Mouse (Mus musculus) C2C12 (cell line): ENCODE measurements around the gene Scnn1g. TPM values are rescaled to one million over a fixed set of nuclear protein-coding genes. Genes with fewer than 3 reads are reported as not detected.

Experiments
- H3K27me3 ChIP-seq: one replicate; pipeline ENCODE4 v1.6.1; 2011; ENCODE audit not compliant: control insufficient read depth, insufficient read depth, insufficient read length
- H3K36me3 ChIP-seq: one replicate; pipeline ENCODE4 v1.6.1; 2011; ENCODE audit not compliant: control insufficient read depth, insufficient read depth
- H3K4me3 ChIP-seq: one replicate; pipeline ENCODE4 v1.5.1; 2011; ENCODE audit warnings: mild to moderate bottlenecking, control low read depth; ENCODE audit not compliant: poor library complexity, insufficient read depth, severe bottlenecking
- H3K79me2 ChIP-seq: one replicate; pipeline ENCODE4 v1.6.1; 2011; ENCODE audit not compliant: control insufficient read depth, insufficient read depth
- H3K79me3 ChIP-seq: one replicate; pipeline ENCODE4 v1.6.1; 2011; ENCODE audit warnings: low read depth, control low read depth
- H3ac ChIP-seq: one replicate; pipeline ENCODE3; 2011; ENCODE audit warnings: low read depth; ENCODE audit not compliant: control insufficient read depth, insufficient read length
- CEBPB ChIP-seq: IDR thresholded peaks from one replicate; pipeline ENCODE4 v1.6.1; 2011; ENCODE audit warnings: low read depth, mild to moderate bottlenecking, control low read depth, moderate library complexity
- CTCF ChIP-seq: IDR thresholded peaks from one replicate; pipeline ENCODE4 v1.5.1; 2011; ENCODE audit not compliant: control insufficient read depth, insufficient read depth, insufficient read length
- FOSL1 ChIP-seq: IDR thresholded peaks from one replicate; pipeline ENCODE4 v1.8.0; 2011; ENCODE audit warnings: mild to moderate bottlenecking, low read length; ENCODE audit not compliant: poor library complexity, insufficient read depth, severe bottlenecking
- MAX ChIP-seq: IDR thresholded peaks from one replicate; pipeline ENCODE4 v1.6.1; 2011; ENCODE audit warnings: mild to moderate bottlenecking, control low read depth
- MYOD1 ChIP-seq: IDR thresholded peaks from one replicate; pipeline ENCODE4 v1.6.1; 2011; ENCODE audit warnings: low read depth; ENCODE audit not compliant: control insufficient read depth, insufficient read length
- MYOG ChIP-seq: IDR thresholded peaks from one replicate; pipeline ENCODE4 v1.6.1; 2011; ENCODE audit not compliant: control insufficient read depth, insufficient read length; ENCODE audit errors: extremely low read depth
- USF1 ChIP-seq: IDR thresholded peaks from one replicate; pipeline ENCODE4 v1.6.1; 2011; ENCODE audit warnings: low read depth, mild to moderate bottlenecking, control low read depth, moderate library complexity
- polyA plus RNA-seq: library from polyadenylated mRNA; unstranded; fragments of >200 nt; fragmentation: generic; extraction: Trizol; gene quantifications from one replicate; pipeline ENCODE4 v1.2.1, GENCODE M21; 2012; ENCODE audit warnings: missing spikeins

Scnn1g gene
- polyA plus RNA-seq, 1 experiment: not detected

GRCm38 (mm10) chr7:121778980-121779379 lies 44.7 kb downstream of the Scnn1g start:
- Histone ChIP-seq H3ac (no peak overlapping the region), H3K4me3 (no peak overlapping the region), H3K79me2 (no peaks in the 10 kb centered on the region), H3K36me3 (no peaks in the 10 kb centered on the region), H3K79me3 (no peaks in the 10 kb centered on the region), H3K27me3 (no peaks in the 10 kb centered on the region)
- TF ChIP-seq CTCF (no peak), MYOG (no peak), USF1 (no peak), FOSL1 (no peak), CEBPB (no peak), MYOD1 (no peak), MAX (no peak)

- no peak for TF ChIP-seq CEBPB
- no peak for TF ChIP-seq MYOG
- TF ChIP-seq MAX: no peak
- TF ChIP-seq MYOD1: no peak
- no peak for TF ChIP-seq FOSL1
- TF ChIP-seq CTCF: no peak
- no peak for TF ChIP-seq USF1
- no peak overlapping the region for H3ac ChIP-seq
- no peaks in the 10 kb centered on the region for H3K36me3 ChIP-seq
- no peaks in the 10 kb centered on the region for H3K79me2 ChIP-seq
- H3K4me3 ChIP-seq: no peak overlapping the region
- no peaks in the 10 kb centered on the region for H3K27me3 ChIP-seq
- H3K79me3 ChIP-seq: no peaks in the 10 kb centered on the region
Measured at GRCm38 (mm10) chr7:121779409-121779808, 45.1 kb downstream of the Scnn1g start.

- H3ac ChIP-seq: no peak overlapping the region
- TF ChIP-seq MAX: no peak
- no peak for TF ChIP-seq USF1
- no peak for TF ChIP-seq FOSL1
- no peak for TF ChIP-seq MYOG
- no peak for TF ChIP-seq MYOD1
- no peak for TF ChIP-seq CTCF
- TF ChIP-seq CEBPB: no peak
Measured at GRCm38 (mm10) chr7:121782188-121782909, 48.1 kb downstream of the Scnn1g start.

GRCm38 (mm10) chr7:121785651-121786228 lies 51.5 kb downstream of the Scnn1g start:
- TF ChIP-seq CTCF (no peak), MAX (no peak), MYOG (no peak), CEBPB (no peak), FOSL1 (no peak), USF1 (no peak), MYOD1 (no peak)

More at GRCm38 (mm10) chr7:121782188-121782909, 48.1 kb downstream of the Scnn1g start:
- H3K4me3 ChIP-seq: no peak overlapping the region
- H3K27me3 ChIP-seq: no peaks in the 10 kb centered on the region
- no peaks in the 10 kb centered on the region for H3K79me2 ChIP-seq
- no peaks in the 10 kb centered on the region for H3K79me3 ChIP-seq
- H3K36me3 ChIP-seq: no peaks in the 10 kb centered on the region

GRCm38 (mm10) chr7:121797781-121798180 lies 63.5 kb downstream of the Scnn1g start:
- no peaks in the 10 kb centered on the region for H3K27me3 ChIP-seq
- TF ChIP-seq MYOD1 (no peak), CTCF (no peak), USF1 (no peak), MYOG (no peak), MAX (no peak)

More at GRCm38 (mm10) chr7:121785651-121786228, 51.5 kb downstream of the Scnn1g start:
- H3K27me3 ChIP-seq: no peaks in the 10 kb centered on the region
- no peak overlapping the region for H3ac ChIP-seq
- no peaks in the 10 kb centered on the region for H3K79me3 ChIP-seq
- H3K79me2 ChIP-seq: no peaks in the 10 kb centered on the region
- no peak overlapping the region for H3K4me3 ChIP-seq
- no peaks in the 10 kb centered on the region for H3K36me3 ChIP-seq

GRCm38 (mm10) chr7:121802471-121802870 lies 68.2 kb downstream of the Scnn1g start:
- Histone ChIP-seq H3ac (no peak overlapping the region), H3K27me3 (no peaks in the 10 kb centered on the region), H3K79me2 (no peaks in the 10 kb centered on the region), H3K36me3 (no peaks in the 10 kb centered on the region), H3K4me3 (no peak overlapping the region), H3K79me3 (no peaks in the 10 kb centered on the region)
- TF ChIP-seq USF1: no peak
- no peak for TF ChIP-seq MYOD1
- TF ChIP-seq FOSL1: no peak
- TF ChIP-seq MYOG: no peak
- no peak for TF ChIP-seq MAX
- no peak for TF ChIP-seq CEBPB
- TF ChIP-seq CTCF: no peak

More at GRCm38 (mm10) chr7:121797781-121798180, 63.5 kb downstream of the Scnn1g start:
- Histone ChIP-seq H3K79me3 (no peaks in the 10 kb centered on the region), H3K79me2 (no peaks in the 10 kb centered on the region), H3K4me3 (no peak overlapping the region), H3K36me3 (no peaks in the 10 kb centered on the region), H3ac (no peak overlapping the region)
